Mouse (Mus musculus) brown adipose tissue, adult 24 weeks (tissue): ENCODE data around the gene Slirp. TPM values are rescaled to one million over a fixed set of nuclear protein-coding genes. Genes with fewer than 3 reads are reported as not detected.

ENCODE experiments used
- H3K27ac ChIP-seq: fragments of 200-500 bp; replicated peaks from 2 replicates; pipeline ENCODE4 v1.5.1; 2012; ENCODE audit warnings: low read depth, mild to moderate bottlenecking, low read length
- H3K4me1 ChIP-seq: fragments of 200-500 bp; 2 replicates; pipeline ENCODE4 v1.6.1; 2012; ENCODE audit warnings: low read length, mixed read lengths; ENCODE audit not compliant: control insufficient read depth, insufficient read depth, insufficient read length
- H3K4me3 ChIP-seq: fragments of 200-500 bp; 2 replicates; pipeline ENCODE4 v1.5.1; 2012; ENCODE audit warnings: low read depth, mild to moderate bottlenecking, low read length, moderate library complexity; ENCODE audit not compliant: insufficient read depth
- polyA plus RNA-seq: library from polyadenylated mRNA; stranded (reverse); fragments of >200 nt; gene quantifications from 2 replicates; pipeline ENCODE4 v1.2.4, GENCODE M21; 2012; ENCODE audit not compliant: missing spikeins, insufficient read depth, insufficient read length

Slirp gene
- polyA plus RNA-seq, result 340 and 414 TPM in 2 replicates

DNA sequence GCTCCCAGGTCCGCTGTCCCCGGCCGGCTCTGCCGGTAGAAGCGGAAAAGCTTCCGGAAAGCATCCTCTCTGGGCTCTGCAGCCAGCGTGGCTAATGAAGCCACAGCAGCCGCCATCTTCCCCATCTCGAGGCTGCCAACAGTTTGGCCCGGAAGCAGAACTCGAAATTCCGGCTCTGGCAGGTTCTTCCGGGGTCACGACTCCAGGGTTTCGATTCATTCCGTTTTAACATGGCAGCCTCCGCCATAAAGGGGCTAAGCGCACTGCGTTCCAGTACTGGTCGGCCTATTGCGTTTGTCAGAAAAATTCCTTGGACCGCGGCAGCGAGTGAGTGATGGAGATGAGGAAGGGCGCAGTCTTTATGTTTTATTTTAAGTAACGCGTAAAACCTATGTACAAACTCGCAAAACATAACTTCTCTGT, at the start of gene Slirp, which contains the start of gene Alkbh1:
TSS of gene Slirp (plus strand) at position 197 of the 423 bp plus-strand sequence.
TSS of gene Alkbh1 (minus strand) at position 318 of the 423 bp plus-strand sequence.
- Histone ChIP-seq H3K27ac (0 out of 2 replicates have a peak within 1 kb of the TSS, but pooled peaks have one; percentile 40), H3K4me3 (peak within 1 kb of the TSS; percentile 75), H3K4me1 (peaks cover 3% of the 10 kb centered on the region; the same call in 1 of the 2 replicates)

DNA sequence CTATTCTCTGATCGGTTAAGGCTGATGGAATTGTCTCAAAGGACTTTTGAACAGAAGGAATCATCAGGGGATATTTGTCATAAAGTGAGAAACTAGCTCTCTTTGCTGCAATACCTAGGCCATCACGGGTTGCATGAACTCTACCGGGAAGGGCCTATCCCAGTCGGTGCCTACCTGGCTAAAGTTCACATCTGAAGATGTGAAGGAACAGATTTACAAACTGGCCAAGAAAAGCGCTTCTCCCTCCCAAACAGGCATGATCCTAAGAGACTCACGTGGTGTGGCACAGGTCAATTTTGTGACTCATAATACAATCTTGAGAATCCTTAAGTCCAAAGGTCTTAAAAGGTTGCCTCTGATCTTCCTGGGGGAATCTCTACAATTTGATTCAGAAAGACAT, 49.4 kb upstream of the Slirp start:
- Histone ChIP-seq H3K27ac (peak overlapping the region; percentile 52; the same call in 1 of the 2 replicates), H3K4me1 (peaks cover 9% of the 10 kb centered on the region; the same call in 1 of the 2 replicates), H3K4me3 (no peak overlapping the region)

DNA sequence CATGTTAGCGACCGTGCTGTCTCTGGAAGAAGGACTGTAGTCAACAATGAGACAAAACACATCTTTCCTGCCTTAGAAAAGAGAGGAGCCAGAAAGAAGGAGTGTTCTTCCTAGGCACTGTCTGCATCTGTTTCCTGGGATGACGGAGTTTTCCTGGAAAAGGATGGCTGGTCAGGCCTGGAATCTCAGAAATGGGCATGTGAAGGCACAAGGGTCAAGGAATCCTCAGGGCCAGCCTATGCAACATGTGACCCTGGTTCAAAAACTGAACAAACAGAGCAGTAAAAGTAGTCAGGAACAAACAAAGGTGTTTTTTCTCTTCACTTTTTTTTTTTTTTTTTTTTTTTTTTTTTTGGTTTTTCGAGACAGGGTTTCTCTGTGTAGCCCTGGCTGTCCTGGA, 46.6 kb upstream of the Slirp start:
- Histone ChIP-seq H3K4me3 (no peak overlapping the region), H3K27ac (no peak overlapping the region), H3K4me1 (peaks cover 8% of the 10 kb centered on the region; the same call in 1 of the 2 replicates)

DNA sequence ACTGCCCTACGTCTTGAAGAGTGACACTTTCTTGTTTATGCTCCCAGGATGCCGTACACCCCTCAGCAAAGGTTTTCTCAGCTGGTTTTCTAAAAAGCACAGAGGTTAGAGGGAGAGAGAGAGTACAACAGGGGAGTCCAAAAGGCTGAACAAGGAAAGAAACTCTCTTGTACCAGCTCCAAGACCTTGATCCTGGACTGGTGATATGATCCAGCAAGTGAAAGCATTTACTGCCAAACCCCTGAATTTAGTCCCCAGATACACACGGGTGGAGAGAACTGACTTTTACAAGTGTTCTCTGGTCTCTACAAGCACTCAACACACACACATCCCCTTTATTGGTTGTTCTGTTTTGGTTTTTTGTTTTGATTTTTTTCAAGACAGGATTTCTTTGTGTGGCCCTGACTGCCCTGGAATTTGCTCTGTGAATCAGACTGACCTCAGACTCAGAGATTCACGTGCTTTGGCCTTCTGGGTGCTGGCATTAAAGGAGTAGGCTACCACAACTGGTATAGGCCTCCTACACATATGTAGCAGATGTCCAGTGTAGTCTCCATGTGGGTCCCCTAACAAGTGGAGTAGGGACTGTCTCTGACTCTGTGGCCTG, 45.8 kb upstream of the Slirp start:
- Histone ChIP-seq H3K4me3 (no peak overlapping the region), H3K4me1 (peaks cover 8% of the 10 kb centered on the region; the same call in 1 of the 2 replicates), H3K27ac (0 out of 2 replicates have a peak overlapping the region, but pooled peaks have one; percentile 33)

DNA sequence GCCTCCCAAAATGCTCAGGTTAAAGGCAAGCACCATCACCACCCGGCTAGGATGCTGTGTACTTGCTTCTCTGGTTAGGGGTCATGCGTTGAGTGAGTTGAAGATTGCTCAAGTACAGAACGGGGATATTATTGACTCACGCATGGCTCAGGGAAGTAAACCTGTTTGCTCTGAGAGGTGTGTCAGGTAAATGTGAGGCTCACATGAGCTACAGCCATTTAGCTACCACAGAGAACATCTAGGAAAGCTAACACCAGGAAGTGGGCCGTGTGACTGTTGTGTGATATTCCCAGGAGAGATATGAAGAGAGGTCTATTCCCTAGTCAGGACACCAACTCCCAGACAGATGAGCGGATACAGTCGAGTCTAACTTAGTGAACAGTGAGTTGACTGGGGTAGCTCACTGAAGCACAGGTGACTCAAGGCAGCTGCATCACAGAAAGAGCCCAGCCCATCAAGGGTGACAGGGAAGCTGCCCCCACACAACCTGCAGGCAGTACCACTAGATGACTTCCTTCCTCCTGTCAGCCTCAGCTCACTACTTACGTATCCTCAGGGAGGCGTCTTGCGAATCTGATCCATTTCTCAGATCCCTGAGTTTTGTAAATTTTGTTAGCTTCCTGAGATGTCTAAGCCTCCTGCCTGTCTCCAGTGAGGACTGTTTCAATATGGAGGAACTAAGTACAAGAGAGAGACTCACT, 44.4 kb upstream of the Slirp start:
- no peak overlapping the region for H3K4me3 ChIP-seq
- no peak overlapping the region for H3K27ac ChIP-seq
- peaks cover 3% of the 10 kb centered on the region; the same call in 1 of the 2 replicates for H3K4me1 ChIP-seq

DNA sequence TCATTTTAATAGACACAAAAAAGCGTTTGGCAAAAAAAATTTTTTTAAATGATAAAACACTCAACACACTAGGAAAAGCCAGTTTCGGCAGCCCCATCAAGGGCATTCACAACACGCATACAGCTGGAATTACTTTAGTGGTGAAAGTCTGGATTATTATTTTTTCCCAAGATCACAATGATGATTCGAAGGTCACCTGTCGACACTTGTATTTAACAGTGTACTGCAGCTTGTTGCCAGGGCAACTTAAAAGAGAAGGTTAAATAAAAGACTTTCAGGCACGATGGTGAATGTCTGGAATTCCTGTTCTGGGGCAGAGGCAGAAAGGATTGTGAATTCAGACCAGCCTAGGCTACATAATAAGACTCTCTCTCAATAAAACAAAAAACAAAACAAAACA, 41.8 kb upstream of the Slirp start:
- Histone ChIP-seq H3K4me1 (peaks cover 3% of the 10 kb centered on the region; the same call in 1 of the 2 replicates), H3K27ac (no peak overlapping the region), H3K4me3 (no peak overlapping the region)

DNA sequence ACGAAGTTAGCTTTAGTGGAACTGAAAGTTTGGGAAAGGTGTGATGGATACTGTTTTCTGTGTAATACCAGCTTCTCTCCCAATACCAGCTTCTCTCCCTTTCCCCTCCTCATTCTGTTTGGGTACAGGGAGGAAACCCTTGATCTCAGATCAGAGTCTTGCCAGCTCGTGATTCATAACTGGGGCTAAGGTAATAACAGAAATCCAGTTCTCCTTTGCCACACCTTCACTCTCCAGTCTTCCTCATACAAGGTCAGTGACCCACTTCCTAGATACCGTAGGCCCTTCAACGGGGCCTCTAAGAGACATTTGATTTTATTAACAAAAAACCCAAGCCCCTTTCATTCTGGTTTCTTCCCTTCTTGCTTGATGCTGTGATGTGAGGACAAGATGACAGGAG, 38.5 kb upstream of the Slirp start:
- no peak overlapping the region for H3K27ac ChIP-seq
- H3K4me3 ChIP-seq, result no peak overlapping the region
- peaks cover 5% of the 10 kb centered on the region; the same call in 1 of the 2 replicates for H3K4me1 ChIP-seq

DNA sequence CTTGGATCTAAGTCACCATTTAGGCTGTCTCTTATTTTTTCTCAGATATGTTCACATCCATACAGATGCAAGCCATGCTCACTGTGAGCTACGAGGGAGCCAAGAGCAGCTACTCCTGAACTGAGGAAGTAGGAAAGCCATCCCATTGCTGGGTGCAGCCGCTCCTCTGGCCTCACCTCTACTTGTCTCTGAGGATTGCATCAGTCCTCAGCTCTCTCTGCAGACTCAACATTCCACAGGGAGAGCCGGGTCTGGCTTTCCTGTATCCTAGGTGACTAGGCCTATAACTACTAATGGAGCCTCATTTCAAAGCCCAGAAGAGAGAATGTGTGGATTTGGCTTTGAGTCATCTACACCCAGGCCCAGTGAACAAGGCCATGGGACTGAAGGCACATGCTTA, 38.0 kb upstream of the Slirp start:
- Histone ChIP-seq H3K4me3 (no peak overlapping the region), H3K4me1 (peaks cover 5% of the 10 kb centered on the region; the same call in 1 of the 2 replicates), H3K27ac (no peak overlapping the region)

DNA sequence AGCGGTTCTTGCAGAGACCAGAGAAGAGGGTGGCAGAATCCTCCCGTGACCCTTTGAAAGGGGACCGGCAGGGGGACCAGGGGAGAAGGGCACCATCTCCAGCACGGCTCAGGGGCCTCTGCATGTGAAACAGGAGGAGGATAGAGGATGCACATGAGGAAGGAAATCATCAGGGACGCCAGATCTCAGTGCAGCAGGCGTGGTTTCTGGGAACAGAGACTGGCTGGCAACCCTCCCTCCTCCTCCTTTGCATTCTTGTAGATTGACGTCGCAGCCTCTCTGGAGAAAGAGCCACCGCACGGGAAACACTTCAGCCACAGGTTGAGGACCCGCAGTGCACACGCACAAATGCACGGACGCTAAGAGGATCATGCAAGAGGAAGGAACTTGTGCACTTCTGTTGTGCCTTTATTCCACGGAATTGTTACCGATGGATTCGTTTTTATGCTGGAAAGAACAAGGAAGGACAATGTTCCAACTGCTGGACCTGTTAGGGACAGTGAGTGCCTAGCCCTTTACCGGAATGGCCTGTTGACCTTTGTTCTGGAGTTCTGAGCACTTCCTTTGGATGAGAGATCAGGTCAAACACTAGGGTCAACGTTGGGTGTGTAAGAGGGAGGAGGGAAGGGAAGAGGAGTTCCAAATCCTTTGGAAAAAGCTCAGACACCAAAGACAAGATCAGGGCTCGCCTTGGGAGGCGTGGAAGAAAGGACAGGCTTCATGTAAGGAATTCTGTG, 35.7 kb upstream of the Slirp start:
- peak overlapping the region; percentile 74 for H3K27ac ChIP-seq
- peak overlapping the region; percentile 44 for H3K4me3 ChIP-seq
- H3K4me1 ChIP-seq, result peaks cover 5% of the 10 kb centered on the region; the same call in 1 of the 2 replicates

DNA sequence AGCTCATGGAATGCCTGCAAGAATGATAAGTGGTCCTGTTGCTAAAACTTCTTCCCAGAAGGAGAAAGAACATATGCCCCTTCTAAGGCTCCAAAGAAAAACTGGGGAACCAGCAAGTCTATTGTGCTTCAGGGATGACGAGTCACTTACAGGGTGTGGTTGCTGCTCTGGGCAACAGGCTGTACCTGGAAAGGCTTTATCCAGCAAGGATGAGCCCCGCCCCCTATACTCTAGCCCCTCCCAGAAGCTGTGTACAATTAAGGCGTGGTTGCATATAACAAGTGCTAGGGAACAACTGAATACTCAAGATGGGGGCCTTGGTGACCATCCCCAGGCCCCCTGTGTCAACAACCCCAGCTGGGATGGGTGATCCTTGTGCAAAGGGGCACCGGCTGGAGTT, 34.6 kb upstream of the Slirp start:
- Histone ChIP-seq H3K27ac (no peak overlapping the region), H3K4me1 (peaks cover 5% of the 10 kb centered on the region; the same call in 1 of the 2 replicates)

DNA sequence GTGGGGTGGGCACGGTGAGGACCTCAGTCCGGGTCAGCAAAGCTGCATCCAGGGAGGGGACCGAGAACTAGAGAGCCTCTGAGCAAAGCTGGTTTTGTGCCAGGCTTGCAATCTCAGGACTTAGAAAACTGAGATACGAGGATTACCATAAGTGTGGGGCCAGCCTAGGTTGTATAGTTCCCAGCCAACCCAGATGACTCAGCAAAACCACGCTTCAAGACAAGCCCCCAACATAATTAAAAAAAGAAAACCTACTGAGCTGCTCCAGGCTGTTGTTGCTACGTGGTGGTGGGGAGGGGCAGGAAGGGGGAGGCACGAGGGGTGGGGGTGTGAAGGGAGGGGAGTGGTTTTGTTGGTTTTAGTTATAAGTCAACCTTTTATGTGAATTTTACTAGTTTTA, 32.7 kb upstream of the Slirp start:
- Histone ChIP-seq H3K4me3 (no peak overlapping the region), H3K27ac (no peak overlapping the region), H3K4me1 (peaks cover 5% of the 10 kb centered on the region; the same call in 1 of the 2 replicates)

More for the DNA sequence above, 34.6 kb upstream of the Slirp start:
- no peak overlapping the region for H3K4me3 ChIP-seq

DNA sequence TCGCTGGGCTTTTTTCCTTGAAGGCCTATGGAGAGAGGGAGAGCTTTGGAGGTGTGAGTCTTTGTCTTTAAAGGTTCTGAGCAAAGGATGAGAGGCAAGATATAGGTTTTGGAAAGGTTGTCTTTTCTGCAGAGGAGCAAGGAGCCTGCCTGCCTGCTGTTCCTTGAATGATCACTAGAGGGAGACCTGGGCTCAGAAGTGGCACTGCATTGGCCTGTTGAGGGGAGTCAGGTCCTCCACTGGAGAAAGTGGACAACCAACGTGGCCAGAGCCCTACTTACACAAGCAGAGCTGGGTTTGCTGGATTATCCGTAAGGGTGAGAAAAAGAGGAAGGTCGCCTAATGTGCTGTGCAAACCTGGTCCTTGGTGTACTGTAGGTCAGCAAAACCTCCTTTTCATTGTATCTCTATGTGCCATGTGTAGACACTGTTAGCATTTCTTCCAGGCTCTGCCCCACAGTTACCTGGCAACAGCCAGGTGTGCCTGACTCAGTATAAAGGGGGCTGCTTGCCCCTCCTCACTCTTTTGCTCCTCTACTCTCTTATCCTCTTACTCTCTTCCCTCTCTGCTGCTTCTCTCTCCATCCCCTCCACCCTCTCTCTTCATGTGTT, 30.4 kb upstream of the Slirp start:
- H3K4me3 ChIP-seq, result no peak overlapping the region
- no peak overlapping the region for H3K27ac ChIP-seq
- H3K4me1 ChIP-seq, result peaks cover 1% of the 10 kb centered on the region; the same call in 1 of the 2 replicates

DNA sequence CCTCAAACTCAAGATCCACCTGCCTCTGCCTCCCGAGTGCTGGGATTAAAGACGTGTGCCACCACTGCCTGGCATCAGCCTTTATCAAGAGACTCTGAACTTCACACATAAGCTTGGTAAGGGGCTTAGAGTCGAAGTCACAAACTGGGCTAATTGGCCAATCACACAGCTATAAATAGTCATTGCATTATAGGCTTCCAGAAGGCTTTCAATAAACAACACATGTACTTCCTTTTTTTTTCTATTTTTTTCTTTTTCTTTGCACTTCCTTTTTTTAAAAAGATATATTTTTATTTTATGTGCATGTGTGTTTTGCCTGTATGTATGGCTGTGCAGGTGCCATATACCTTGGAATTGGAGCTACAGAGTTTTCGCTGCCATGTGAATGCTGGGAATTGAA, 28.3 kb upstream of the Slirp start:
- Histone ChIP-seq H3K4me3 (no peak overlapping the region), H3K4me1 (no peaks in the 10 kb centered on the region), H3K27ac (no peak overlapping the region)

DNA sequence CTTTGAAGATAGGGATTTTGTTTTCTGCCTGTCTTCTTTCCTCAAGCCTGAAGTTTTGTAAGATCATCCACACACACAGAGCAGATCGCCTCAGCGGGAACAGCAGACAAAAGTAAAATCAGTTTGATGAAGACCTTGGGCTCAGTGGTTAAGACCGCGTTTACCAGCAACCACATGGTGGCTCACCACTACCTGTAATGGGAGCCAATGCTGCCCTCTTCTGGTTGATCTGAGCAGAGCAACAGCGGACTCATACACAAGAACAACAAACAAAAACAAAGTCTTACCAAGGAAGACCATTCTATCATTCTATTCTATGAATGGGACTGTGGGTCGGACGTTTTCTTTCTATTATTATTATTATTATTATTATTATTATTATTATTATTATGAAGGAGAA, 27.0 kb upstream of the Slirp start:
- Histone ChIP-seq H3K4me3 (no peak overlapping the region), H3K4me1 (no peaks in the 10 kb centered on the region), H3K27ac (no peak overlapping the region)

DNA sequence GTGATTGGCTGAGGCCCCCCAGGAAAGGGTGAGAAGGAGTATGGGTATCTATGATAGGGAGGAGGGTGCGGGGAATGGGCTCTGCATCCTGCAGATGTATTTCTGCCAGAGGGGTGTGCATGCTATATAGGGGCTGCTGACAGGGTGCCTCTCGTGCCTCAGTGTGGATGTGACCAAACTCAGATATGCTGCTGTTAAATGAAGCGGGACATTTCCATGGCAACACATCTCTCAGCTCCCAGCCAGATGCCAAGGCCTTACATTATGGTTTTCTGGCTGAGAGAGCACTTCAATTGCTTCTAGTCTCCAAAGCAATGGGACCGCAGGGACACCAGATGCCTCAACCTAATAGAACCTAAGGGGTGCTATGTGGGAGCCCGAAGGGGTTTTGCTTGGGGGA, 24.8 kb upstream of the Slirp start:
- no peak overlapping the region for H3K4me3 ChIP-seq
- no peak overlapping the region for H3K27ac ChIP-seq

More for the DNA sequence above, 24.8 kb upstream of the Slirp start:
- no peaks in the 10 kb centered on the region for H3K4me1 ChIP-seq
